In genomic region chr19:21779106-21779505, GRCm38 (mm10) we compare ENCODE assay signal across 8 mouse cellular contexts. TPM values are rescaled to one million over a fixed set of nuclear protein-coding genes. Genes with fewer than 3 reads are reported as not detected.
DNase-seq lines count a peak whose midpoint lies in the region; ATAC-seq and TF ChIP-seq lines count a peak whose summit lies in the region.

No protein-coding gene starts in this region.

- peak overlapping the region; percentile 77 for H3K4me2 ChIP-seq in forebrain, embryonic 15.5 days (replicated peaks)
- H3K4me2 ChIP-seq in liver, embryonic 14.5 days (ENCODE audit: low read depth), result peak overlapping the region; percentile 85

- 0% methylated on average over 11 of the region's 11 CpGs for WGBS in forebrain, embryonic 15.5 days
- 6% methylated on average over 11 of the region's 11 CpGs for WGBS in liver, embryonic 14.5 days (ENCODE audit: insufficient replicate concordance)

- H3K9ac ChIP-seq in ES-Bruce4 (ENCODE audit: low read depth, poor library complexity, severe bottlenecking), result peak overlapping the region; percentile 87
- peak overlapping the region; percentile 81 for H3K9ac ChIP-seq in forebrain, embryonic 15.5 days (replicated peaks)
- peak overlapping the region; percentile 64 for H3K9ac ChIP-seq in liver, embryonic 14.5 days (replicated peaks)

- H3K4me1 ChIP-seq in ES-Bruce4 (ENCODE audit: control insufficient read depth, insufficient read depth, low read length), result peaks cover 1% of the 10 kb centered on the region
- peaks cover 59% of the 10 kb centered on the region for H3K4me1 ChIP-seq in forebrain, embryonic 15.5 days
- 0 out of 4 replicates have a peak, but pooled peaks cover 0 to 2% of the 10 kb centered on the region in 2 experiments for H3K4me1 ChIP-seq in liver, embryonic 14.5 days (replicated peaks; ENCODE audit: control insufficient read depth in 2 of 2, insufficient read depth in 2 of 2, low read length in 1 of 2)

- peak overlapping the region; percentile 92 for H3K27ac ChIP-seq in gastrocnemius, adult 2 months
- no peak overlapping the region for H3K27ac ChIP-seq in ES-Bruce4 (ENCODE audit: insufficient read depth, low read length)
- H3K27ac ChIP-seq in forebrain, embryonic 15.5 days (replicated peaks), result peak overlapping the region; percentile 95
- no peak overlapping the region for H3K27ac ChIP-seq in liver, embryonic 14.5 days

- no peak for ATAC-seq in forebrain, embryonic 15.5 days (replicated peaks)
- ATAC-seq in liver, embryonic 14.5 days (ENCODE audit: insufficient read depth), result no peak

- no peak for DNase-seq in gastrocnemius, adult 2 months
- DNase-seq in gastrocnemius, postnatal 36 days, result no peak
- DNase-seq in liver, embryonic 14.5 days (ENCODE audit: low read depth in 3 of 3, low spot score in 3 of 3), result no peak
- DNase-seq in urinary bladder, postnatal 4 days (ENCODE audit: low spot score in 2 of 2), result no peak
- no peak for DNase-seq in layer of hippocampus, postnatal 25 days (ENCODE audit: extremely low spot score in 1 of 2, low spot score in 1 of 2)
- no peak for DNase-seq in B cell, adult 2 months

- TF ChIP-seq EP300 in ES-Bruce4 (IDR thresholded peaks at IDR 0.05; ENCODE audit: insufficient read depth, low read depth, low read length), result no peak
- TF ChIP-seq EP300 in liver, embryonic 14.5 days (IDR thresholded peaks at IDR 0.05; ENCODE audit: low read depth), result no peak

- H3K27me3 ChIP-seq in ES-Bruce4 (ENCODE audit: control insufficient read depth, insufficient read depth, low read length, poor library complexity, severe bottlenecking), result no peaks in the 10 kb centered on the region
- H3K27me3 ChIP-seq in forebrain, embryonic 15.5 days, result no peaks in the 10 kb centered on the region
- H3K27me3 ChIP-seq in liver, embryonic 14.5 days (ENCODE audit: control insufficient read depth, insufficient read depth, low read length), result peaks cover 8% of the 10 kb centered on the region

- TF ChIP-seq POLR2A in ES-Bruce4 (IDR thresholded peaks at IDR 0.05; ENCODE audit: insufficient read depth, low read length), result no peak

- no peak for TF ChIP-seq CTCF in gastrocnemius, adult 2 months (IDR thresholded peaks at IDR 0.05)
- TF ChIP-seq CTCF in ES-Bruce4 (IDR thresholded peaks at IDR 0.05; ENCODE audit: low read depth, low read length), result no peak
- TF ChIP-seq CTCF in liver, embryonic 14.5 days (IDR thresholded peaks at IDR 0.05; ENCODE audit: low read depth), result no peak

- H3K36me3 ChIP-seq in ES-Bruce4 (ENCODE audit: control insufficient read depth, insufficient read depth, low read length, poor library complexity, severe bottlenecking), result no peaks in the 10 kb centered on the region
- no peaks in the 10 kb centered on the region for H3K36me3 ChIP-seq in forebrain, embryonic 15.5 days
- no peaks in the 10 kb centered on the region for H3K36me3 ChIP-seq in liver, embryonic 14.5 days (replicated peaks; ENCODE audit: control insufficient read depth, insufficient read depth, low read depth)

- no peaks in the 10 kb centered on the region for H3K9me3 ChIP-seq in ES-Bruce4 (replicated peaks; ENCODE audit: control insufficient read depth, insufficient read depth, low read length, poor library complexity, severe bottlenecking)
- no peaks in the 10 kb centered on the region for H3K9me3 ChIP-seq in forebrain, embryonic 15.5 days
- H3K9me3 ChIP-seq in liver, embryonic 14.5 days (ENCODE audit: control insufficient read depth, low read length), result no peaks in the 10 kb centered on the region

- H3K4me3 ChIP-seq in gastrocnemius, adult 2 months, result peak overlapping the region; percentile 98
- H3K4me3 ChIP-seq in ES-Bruce4 (ENCODE audit: low read depth, low read length), result peak overlapping the region; percentile 91
- peak overlapping the region; percentile 74 for H3K4me3 ChIP-seq in forebrain, embryonic 15.5 days
- H3K4me3 ChIP-seq in liver, embryonic 14.5 days (ENCODE audit: insufficient read depth in 1 of 2, low read depth in 2 of 2, low read length in 2 of 2), result peak overlapping the region; percentile 71 to 81

- intact Hi-C loops in gastrocnemius, adult 2 months (cut with DNase I), result loop anchor here (5.0 kb wide), 3 partner anchors 43 to 523 kb away; no protein-coding TSS in a partner anchor
- intact Hi-C loops in gastrocnemius, postnatal 36 days (cut with DNase I), result loop anchor here (10.0 kb wide), 1 partner anchor 526 kb away; no protein-coding TSS in a partner anchor

RNA-seq across cellular contexts. Expression of gene Cemip2, which starts 1.0 kb away (rescaled TPM):
- total RNA-seq in gastrocnemius, adult 2 months (2021), result 1 to 10 TPM; 6.9 to 8.8 TPM
- total RNA-seq in gastrocnemius, postnatal 36 days (2021), result 1 to 10 TPM; 6.5 to 8.9 TPM
- 41.9 and 43.1 TPM in 2 replicates for polyA plus RNA-seq in ES-Bruce4 (2011; ENCODE audit: insufficient read depth, insufficient read length, low read depth, missing spikeins)
- 39.3 and 43.0 TPM in 2 replicates for polyA plus RNA-seq in forebrain, embryonic 15.5 days (2015; fragmentation: Nextera tagmentation; extraction: Ambion mirVana)
- polyA plus RNA-seq in liver, embryonic 14.5 days (2012; rRNA removed), result 2.4 and 3.0 TPM in 2 replicates
- polyA plus RNA-seq in liver, embryonic 14.5 days (2014; fragmentation: Nextera tagmentation; extraction: Ambion mirVana), result 6.0 and 6.7 TPM in 2 replicates
- 10 to 100 TPM; 12.6 to 15.3 TPM for total RNA-seq in layer of hippocampus, postnatal 25 days (2021)

Comparison
In these comparisons a context has a peak if more than half of its experiments do, and no peak if none do; other contexts are left out.
1. H3K27ac ChIP-seq: peak in gastrocnemius, adult 2 months (single experiment) and forebrain, embryonic 15.5 days (single experiment); none in ES-Bruce4 (single experiment) and liver, embryonic 14.5 days (single experiment).
2. Peak in every context shown above with its lines, with median percentiles within 50 percentile points of each other: H3K4me3 ChIP-seq and H3K9ac ChIP-seq.